Mouse (Mus musculus) limb, embryonic 13.5 days (tissue): Measurements from ENCODE around the gene Tec. TPM values are rescaled to one million over a fixed set of nuclear protein-coding genes. Genes with fewer than 3 reads are reported as not detected.
"Not testable (repeated sequence)": the region's sequence is repeated elsewhere in the genome, so short reads cannot be mapped to it uniquely, and the experiment has no call there.

ENCODE experiments used
- ATAC-seq: fragments of 200-750 bp; cut with Nextera tagmentation; 2 replicates; pipeline ENCODE4 v1.8.0; 2017; ENCODE audit warnings: low read depth, moderate number of reproducible peaks, moderate TSS enrichment; ENCODE audit not compliant: low FRiP score
- H3K27ac ChIP-seq: fragments of 300-500 bp; sonication (generic); 2 replicates; pipeline ENCODE4 v1.5.1; 2015; ENCODE audit warnings: inconsistent platforms, mild to moderate bottlenecking, moderate library complexity
- H3K27me3 ChIP-seq: fragments of 300-500 bp; sonication (generic); 2 replicates; pipeline ENCODE4 v1.6.1; 2015; ENCODE audit warnings: mild to moderate bottlenecking, inconsistent platforms
- H3K36me3 ChIP-seq: fragments of 300-500 bp; sonication (generic); 2 replicates; pipeline ENCODE4 v1.6.1; 2015; ENCODE audit warnings: inconsistent platforms, mild to moderate bottlenecking, moderate library complexity
- H3K4me1 ChIP-seq: fragments of 300-500 bp; sonication (generic); 2 replicates; pipeline ENCODE4 v1.6.1; 2015; ENCODE audit warnings: inconsistent platforms
- H3K4me2 ChIP-seq: fragments of 300-500 bp; sonication (generic); replicated peaks from 2 replicates; pipeline ENCODE4 v1.6.1; 2015; ENCODE audit warnings: inconsistent platforms, mild to moderate bottlenecking, moderate library complexity
- H3K4me3 ChIP-seq: fragments of 300-500 bp; sonication (generic); 2 replicates; pipeline ENCODE4 v1.5.1; 2015; ENCODE audit warnings: moderate library complexity, mild to moderate bottlenecking, inconsistent platforms
- H3K9ac ChIP-seq: fragments of 300-500 bp; sonication (generic); 2 replicates; pipeline ENCODE4 v1.6.1; 2015; ENCODE audit warnings: mild to moderate bottlenecking, inconsistent platforms
- H3K9me3 ChIP-seq: fragments of 300-500 bp; sonication (generic); 2 replicates; pipeline ENCODE4 v1.6.1; 2016; ENCODE audit warnings: inconsistent platforms
- WGBS: fragments of 180-500 bp; shearing (Covaris S2); methylation state at CpG from one replicate; pipeline ENCODE4 v1.1.7; 2015; 5-methylcytosine and 5-hydroxymethylcytosine counted together
- polyA plus RNA-seq: library from polyadenylated mRNA; unstranded; fragments of >200 nt; fragmentation: Nextera tagmentation; extraction: Ambion mirVana; gene quantifications from 2 replicates; pipeline ENCODE4 v1.2.1, GENCODE M21; 2015

Gene Tec
- polyA plus RNA-seq, 1 experiment from 2014 or later, result 5.5 TPM

GRCm38 (mm10) chr5:72829506-72830067, 38.7 kb downstream of the Tec start:
- no peaks in the 10 kb centered on the region for H3K9me3 ChIP-seq
- no peak overlapping the region for H3K4me2 ChIP-seq
- H3K4me1 ChIP-seq, result no peaks in the 10 kb centered on the region; the same call in 1 of the 2 replicates
- ATAC-seq, result no peak
- no peaks in the 10 kb centered on the region for H3K36me3 ChIP-seq
- 85% methylated on average over 7 of the region's 7 CpGs for WGBS
- H3K9ac ChIP-seq, result no peak overlapping the region
- no peaks in the 10 kb centered on the region for H3K27me3 ChIP-seq
- H3K4me3 ChIP-seq, result no peak overlapping the region
- H3K27ac ChIP-seq, result no peak overlapping the region

GRCm38 (mm10) chr5:72828401-72828800, 39.9 kb downstream of the Tec start:
- H3K36me3 ChIP-seq, result no peaks in the 10 kb centered on the region

GRCm38 (mm10) chr5:72827435-72827834, 40.8 kb downstream of the Tec start:
- Histone ChIP-seq H3K27me3 (no peaks in the 10 kb centered on the region), H3K9ac (no peak overlapping the region), H3K27ac (no peak overlapping the region), H3K4me3 (no peak overlapping the region), H3K36me3 (no peaks in the 10 kb centered on the region), H3K9me3 (no peaks in the 10 kb centered on the region), H3K4me2 (no peak overlapping the region), H3K4me1 (no peaks in the 10 kb centered on the region)
- ATAC-seq, result no peak
- WGBS, result 83% methylated on average over 5 of the region's 5 CpGs

More at GRCm38 (mm10) chr5:72828401-72828800, 39.9 kb downstream of the Tec start:
- no peak overlapping the region for H3K4me3 ChIP-seq
- no peaks in the 10 kb centered on the region for H3K27me3 ChIP-seq
- WGBS, result 49% methylated on average over 1 of the region's 1 CpGs
- H3K9ac ChIP-seq, result no peak overlapping the region
- H3K9me3 ChIP-seq, result no peaks in the 10 kb centered on the region
- no peaks in the 10 kb centered on the region for H3K4me1 ChIP-seq
- H3K27ac ChIP-seq, result no peak overlapping the region
- H3K4me2 ChIP-seq, result no peak overlapping the region
- no peak for ATAC-seq

- no peaks in the 10 kb centered on the region for H3K36me3 ChIP-seq
- H3K27me3 ChIP-seq, result no peaks in the 10 kb centered on the region
- H3K4me3 ChIP-seq, result no peak overlapping the region
- no peak overlapping the region for H3K27ac ChIP-seq
- no peak overlapping the region for H3K9ac ChIP-seq
- no peaks in the 10 kb centered on the region for H3K4me1 ChIP-seq
- 83% methylated on average over 3 of the region's 3 CpGs for WGBS
- no peak overlapping the region for H3K4me2 ChIP-seq
- H3K9me3 ChIP-seq, result no peaks in the 10 kb centered on the region
- no peak for ATAC-seq
Observed at GRCm38 (mm10) chr5:72826445-72826844, 41.8 kb downstream of the Tec start.

GRCm38 (mm10) chr5:72820651-72821050, 47.6 kb downstream of the Tec start:
- ATAC-seq, result no peak
- H3K4me3 ChIP-seq, result no peak overlapping the region
- 82% methylated on average over 3 of the region's 3 CpGs for WGBS
- H3K36me3 ChIP-seq, result no peaks in the 10 kb centered on the region
- H3K9ac ChIP-seq, result no peak overlapping the region
- H3K27me3 ChIP-seq, result no peaks in the 10 kb centered on the region
- H3K27ac ChIP-seq, result no peak overlapping the region
- peaks cover 17% of the 10 kb centered on the region for H3K4me1 ChIP-seq
- no peaks in the 10 kb centered on the region for H3K9me3 ChIP-seq
- no peak overlapping the region for H3K4me2 ChIP-seq

- H3K4me2 ChIP-seq, result no peak overlapping the region
- no peaks in the 10 kb centered on the region for H3K9me3 ChIP-seq
- no peak overlapping the region for H3K9ac ChIP-seq
- no peaks in the 10 kb centered on the region for H3K36me3 ChIP-seq
- no peaks in the 10 kb centered on the region for H3K27me3 ChIP-seq
- no peak overlapping the region for H3K4me3 ChIP-seq
- H3K4me1 ChIP-seq, result peaks cover 17% of the 10 kb centered on the region
- H3K27ac ChIP-seq, result no peak overlapping the region
- ATAC-seq, result no peak
- WGBS, result 86% methylated on average over 8 of the region's 8 CpGs
Observed at GRCm38 (mm10) chr5:72820036-72820640, 48.1 kb downstream of the Tec start.

- Histone ChIP-seq H3K27me3 (no peaks in the 10 kb centered on the region), H3K9ac (no peak overlapping the region), H3K4me3 (no peak overlapping the region), H3K4me2 (no peak overlapping the region), H3K4me1 (peaks cover 17% of the 10 kb centered on the region), H3K36me3 (no peaks in the 10 kb centered on the region), H3K27ac (no peak overlapping the region), H3K9me3 (no peaks in the 10 kb centered on the region)
- WGBS, result 82% methylated on average over 5 of the region's 5 CpGs
- no peak for ATAC-seq
Observed at GRCm38 (mm10) chr5:72818513-72819180, 49.6 kb downstream of the Tec start.

- peak overlapping the region; percentile 17 for H3K4me2 ChIP-seq
- no peak overlapping the region for H3K4me3 ChIP-seq
- ATAC-seq, result peak; percentile 71
- no peaks in the 10 kb centered on the region for H3K9me3 ChIP-seq
- 30% methylated on average over 10 of the region's 10 CpGs for WGBS
- peak overlapping the region; percentile 49; the same call in 1 of the 2 replicates for H3K27ac ChIP-seq
- peaks cover 17% of the 10 kb centered on the region for H3K4me1 ChIP-seq
- H3K27me3 ChIP-seq, result no peaks in the 10 kb centered on the region
- H3K36me3 ChIP-seq, result no peaks in the 10 kb centered on the region
- H3K9ac ChIP-seq, result no peak overlapping the region
Observed at GRCm38 (mm10) chr5:72817523-72818091, 50.7 kb downstream of the Tec start.

GRCm38 (mm10) chr5:72816960-72817359, 51.3 kb downstream of the Tec start:
- not testable (repeated sequence) for H3K27ac ChIP-seq, H3K4me3 ChIP-seq, H3K27me3 ChIP-seq, H3K9me3 ChIP-seq, H3K4me2 ChIP-seq, H3K9ac ChIP-seq, ATAC-seq, H3K36me3 ChIP-seq
- peaks cover 17% of the 10 kb centered on the region for H3K4me1 ChIP-seq
- WGBS, result 58% methylated on average over 7 of the region's 7 CpGs

GRCm38 (mm10) chr5:72816491-72816890, 51.8 kb downstream of the Tec start:
- 23% methylated on average over 2 of the region's 2 CpGs for WGBS
- Histone ChIP-seq H3K4me1 (peaks cover 17% of the 10 kb centered on the region), H3K4me2 (no peak overlapping the region), H3K27ac (no peak overlapping the region; the same call in 1 of the 2 replicates), H3K9me3 (no peaks in the 10 kb centered on the region), H3K36me3 (no peaks in the 10 kb centered on the region), H3K9ac (no peak overlapping the region), H3K4me3 (no peak overlapping the region), H3K27me3 (no peaks in the 10 kb centered on the region)
- peak; percentile 38; the same call in 1 of the 2 replicates for ATAC-seq

- Histone ChIP-seq H3K36me3 (no peaks in the 10 kb centered on the region), H3K27ac (no peak overlapping the region), H3K27me3 (no peaks in the 10 kb centered on the region), H3K4me2 (no peak overlapping the region), H3K4me1 (peaks cover 17% of the 10 kb centered on the region), H3K4me3 (no peak overlapping the region), H3K9ac (no peak overlapping the region), H3K9me3 (no peaks in the 10 kb centered on the region)
- no peak for ATAC-seq
- WGBS, result 68% methylated on average over 1 of the region's 1 CpGs
Observed at GRCm38 (mm10) chr5:72816046-72816445, 52.2 kb downstream of the Tec start.

- Histone ChIP-seq H3K4me3 (no peak overlapping the region), H3K36me3 (no peaks in the 10 kb centered on the region), H3K4me1 (peaks cover 17% of the 10 kb centered on the region), H3K27me3 (no peaks in the 10 kb centered on the region), H3K9me3 (no peaks in the 10 kb centered on the region), H3K9ac (no peak overlapping the region), H3K27ac (no peak overlapping the region), H3K4me2 (no peak overlapping the region)
- no peak for ATAC-seq
- 85% methylated on average over 6 of the region's 6 CpGs for WGBS
Observed at GRCm38 (mm10) chr5:72815361-72815760, 52.9 kb downstream of the Tec start.
